Mouse (Mus musculus) layer of hippocampus, adult 8-10 months (tissue): Measurements from ENCODE around the gene Suclg1. TPM values are rescaled to one million over a fixed set of nuclear protein-coding genes. Genes with fewer than 3 reads are reported as not detected.

Source experiments
- DNase-seq, 2 experiments: peaks; one replicate each; pipeline ENCODE4 v3.0.0; 2022; ENCODE audit warnings: low spot score in 2 of 2
- total RNA-seq, 4 experiments: library from RNA; stranded (reverse); gene quantifications; 2 replicates each; pipeline ENCODE4 v1.2.4; 2022

The Suclg1 gene
- total RNA-seq, 4 experiments from 2014 or later, result 122 to 136 (median 131) TPM

DNA sequence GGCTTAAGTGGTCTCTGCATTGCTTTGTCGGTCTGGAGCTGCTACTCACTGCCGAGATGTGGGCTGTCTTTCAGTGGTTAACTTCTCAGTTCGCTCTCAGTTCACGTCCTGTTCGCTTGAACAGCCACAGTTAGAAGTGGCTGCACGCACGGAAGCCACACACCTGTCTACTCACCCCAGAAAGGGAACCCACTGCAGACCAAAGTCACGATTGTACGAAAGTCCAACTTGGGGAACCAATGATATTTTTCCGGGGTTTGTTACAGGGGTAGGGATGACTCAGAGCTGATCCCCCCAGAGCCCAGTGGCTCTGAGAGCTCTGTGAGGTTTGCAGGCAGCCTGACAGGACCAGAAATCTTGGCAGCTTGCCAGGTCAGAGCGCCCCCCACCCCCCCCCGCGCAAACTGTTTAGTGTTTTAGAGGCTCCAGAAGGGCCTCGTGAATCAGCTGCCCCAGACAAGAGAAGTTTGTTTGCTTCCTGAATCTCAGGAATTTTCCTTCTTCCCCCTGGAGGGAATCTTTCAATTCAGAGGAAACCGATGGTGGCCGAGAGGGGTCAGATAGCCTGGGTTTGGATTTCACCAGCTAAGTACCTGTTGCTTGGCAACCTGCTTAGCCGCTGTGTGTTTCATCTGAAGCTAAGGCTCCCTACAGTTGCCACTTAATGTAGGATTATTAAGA, 66.9 kb downstream of the Suclg1 start:
- DNase-seq, result peak; percentile 26 to 49

DNA sequence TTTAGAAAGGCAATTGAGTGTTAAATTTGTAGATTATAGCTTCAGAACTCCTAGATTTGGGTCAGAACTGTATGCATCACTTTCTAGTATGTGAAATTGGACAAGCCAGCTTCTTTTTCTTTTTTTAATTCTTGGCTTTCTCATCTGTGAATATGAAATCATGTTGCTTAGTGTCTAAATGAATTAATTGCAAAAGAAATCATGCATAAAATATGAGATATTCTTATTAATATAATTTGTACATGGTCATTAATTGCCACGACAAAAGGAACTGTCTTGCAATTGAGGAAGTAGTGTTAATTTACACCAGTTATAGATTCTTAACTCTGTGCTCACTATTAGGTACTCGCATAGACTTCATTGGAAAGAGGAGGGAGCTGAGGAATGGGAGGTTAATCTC, 74.1 kb downstream of the Suclg1 start:
- no peak for DNase-seq

Other genes starting within 250 kb of the Suclg1 start
- gene Dnah6, start 26.7 kb upstream of the Suclg1 start, total RNA-seq, result 1 to 10 TPM in 2 of 4 experiments, under 1 TPM in 2; 0.83 to 1.5 (median 1.1) TPM
- gene 4931417E11Rik, start 221.3 kb downstream of the Suclg1 start, total RNA-seq, result not detected